Mouse (Mus musculus): ENCODE measurements around the gene Gm17490. TPM values are rescaled to one million over a fixed set of nuclear protein-coding genes. Genes with fewer than 3 reads are reported as not detected.

The Gm17490 gene
- polyA plus RNA-seq, 1 experiment from 2014 or later, result not detected

DNA sequence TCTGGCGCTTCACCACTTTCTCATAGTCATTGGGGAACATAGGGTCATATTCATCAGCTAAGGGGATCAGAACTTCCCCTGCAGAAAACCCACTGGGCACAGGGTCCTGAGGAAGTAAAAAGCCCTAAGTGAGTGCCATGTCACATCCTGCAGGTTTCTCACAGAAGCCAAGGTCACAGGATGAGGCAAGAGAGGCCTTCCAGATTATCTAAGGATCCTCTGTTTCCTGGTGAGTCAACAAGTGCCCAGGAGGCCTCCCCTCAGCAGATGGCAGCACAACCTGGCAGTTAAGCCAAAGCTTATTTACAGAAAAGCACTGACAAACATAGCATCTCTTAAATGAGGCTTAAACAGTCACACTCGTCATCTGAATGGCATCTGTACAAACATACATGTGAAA, 29.4 kb downstream of the Gm17490 start:
- Histone ChIP-seq H3K27ac (replicated peaks) (no peak overlapping the region), H3K27me3 (no peaks in the 10 kb centered on the region), H3K4me3 (replicated peaks) (no peak overlapping the region), H3K4me1 (replicated peaks) (peaks cover 6% of the 10 kb centered on the region), H3K9me3 (replicated peaks) (no peaks in the 10 kb centered on the region), H3K9ac (no peak overlapping the region), H3K4me2 (no peak overlapping the region), H3K36me3 (replicated peaks) (peaks cover 78% of the 10 kb centered on the region)
- ATAC-seq (ENCODE audit: insufficient read depth), result no peak
- 72% methylated on average over 2 of the region's 2 CpGs for WGBS (ENCODE audit: insufficient replicate concordance)

GRCm38 (mm10) chr2:11587996-11588395, 38.1 kb downstream of the Gm17490 start:
- Histone ChIP-seq H3K27ac (replicated peaks) (no peak overlapping the region), H3K4me1 (replicated peaks) (no peaks in the 10 kb centered on the region), H3K27me3 (no peaks in the 10 kb centered on the region), H3K4me3 (replicated peaks) (no peak overlapping the region), H3K9me3 (replicated peaks) (no peaks in the 10 kb centered on the region), H3K4me2 (no peak overlapping the region), H3K36me3 (replicated peaks) (peaks cover 96% of the 10 kb centered on the region), H3K9ac (no peak overlapping the region)
- ATAC-seq (ENCODE audit: insufficient read depth), result 0 out of 2 replicates have a peak, but pooled peaks have one; percentile 7
- 74% methylated on average over 4 of the region's 4 CpGs for WGBS (ENCODE audit: insufficient replicate concordance)

- no peak for ATAC-seq (ENCODE audit: insufficient read depth)
- Histone ChIP-seq H3K4me1 (replicated peaks) (no peaks in the 10 kb centered on the region), H3K4me2 (no peak overlapping the region), H3K27me3 (no peaks in the 10 kb centered on the region), H3K4me3 (replicated peaks) (no peak overlapping the region), H3K9me3 (replicated peaks) (no peaks in the 10 kb centered on the region), H3K9ac (no peak overlapping the region), H3K36me3 (replicated peaks) (peaks cover 15% of the 10 kb centered on the region), H3K27ac (replicated peaks) (no peak overlapping the region)
- 78% methylated on average over 4 of the region's 4 CpGs for WGBS (ENCODE audit: insufficient replicate concordance)
Observed at GRCm38 (mm10) chr2:11579399-11579798, 46.7 kb downstream of the Gm17490 start.

DNA sequence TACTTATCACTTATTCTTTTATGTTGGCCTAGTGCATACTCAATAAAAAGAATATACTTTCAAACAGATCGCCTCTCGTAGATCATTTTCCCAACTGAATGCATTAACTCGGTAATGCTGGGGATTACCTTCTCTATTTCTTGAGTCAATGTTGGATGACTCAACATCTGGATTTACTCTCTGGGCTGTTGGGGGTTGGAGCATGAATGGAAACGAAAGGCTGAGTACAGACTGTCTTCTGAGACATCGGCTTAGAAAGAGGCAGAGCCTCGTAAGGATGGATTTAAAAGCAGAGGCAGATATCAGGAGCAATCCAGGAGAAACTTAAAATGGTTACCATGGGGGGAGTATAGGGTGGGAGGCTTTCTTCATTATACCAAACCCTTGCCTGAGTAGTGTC, 47.9 kb downstream of the Gm17490 start:
- no peak overlapping the region for H3K4me2 ChIP-seq
- no peaks in the 10 kb centered on the region for H3K27me3 ChIP-seq
- H3K4me3 ChIP-seq (replicated peaks), result no peak overlapping the region
- ATAC-seq (ENCODE audit: insufficient read depth), result no peak
- H3K9ac ChIP-seq, result no peak overlapping the region
- no peaks in the 10 kb centered on the region for H3K4me1 ChIP-seq (replicated peaks)
- peaks cover 5% of the 10 kb centered on the region for H3K36me3 ChIP-seq (replicated peaks)
- WGBS (ENCODE audit: insufficient replicate concordance), result 70% methylated on average over 6 of the region's 6 CpGs
- H3K27ac ChIP-seq (replicated peaks), result no peak overlapping the region
- no peaks in the 10 kb centered on the region for H3K9me3 ChIP-seq (replicated peaks)

Other genes with a start within 250 kb of the Gm17490 start
- 4.6 and 5.8 TPM in 2 replicates for gene Pfkfb3, start 72.2 kb downstream of the Gm17490 start, polyA plus RNA-seq (2015; fragmentation: Nextera tagmentation; extraction: Ambion mirVana)
- gene Rbm17, start 22.1 kb downstream of the Gm17490 start, polyA plus RNA-seq (2015; fragmentation: Nextera tagmentation; extraction: Ambion mirVana), result 49.8 and 52.4 TPM in 2 replicates
- gene Il2ra, start 16.5 kb upstream of the Gm17490 start, polyA plus RNA-seq (2015; fragmentation: Nextera tagmentation; extraction: Ambion mirVana), result not detected in 2 replicates
- 6.2 and 7.2 TPM in 2 replicates for gene Il15ra, start 79.0 kb upstream of the Gm17490 start, polyA plus RNA-seq (2015; fragmentation: Nextera tagmentation; extraction: Ambion mirVana)
- gene Fbh1, start 151.3 kb upstream of the Gm17490 start, polyA plus RNA-seq (2015; fragmentation: Nextera tagmentation; extraction: Ambion mirVana), result 24.7 and 27.5 TPM in 2 replicates
- gene Ankrd16, start 151.6 kb upstream of the Gm17490 start, polyA plus RNA-seq (2015; fragmentation: Nextera tagmentation; extraction: Ambion mirVana), result 8.7 and 10.9 TPM in 2 replicates

Measured in liver, embryonic 15.5 days (tissue).